Mouse (Mus musculus): ENCODE measurements around the gene Lpar2.

GRCm38 (mm10) chr8:69853869-69854268 lies 31.6 kb downstream of the Lpar2 start:
- TF ChIP-seq USF1 (IDR thresholded peaks at IDR 0.05; ENCODE audit: low read depth): no peak
- TF ChIP-seq MYOD1 (IDR thresholded peaks at IDR 0.05; ENCODE audit: control insufficient read depth in 1 of 3, insufficient read length in 2 of 3, low read depth in 2 of 3): no peak
